Mouse (Mus musculus) kidney, adult 2 months (tissue): ENCODE results near the gene Nectin2.

Experiments used
- CTCF ChIP-seq: fragments of 200-500 bp; conservative IDR thresholded peaks from 2 replicates; pipeline ENCODE4 v1.5.1; 2011; ENCODE audit warnings: low read depth, mild to moderate bottlenecking, control low read depth, low read length, moderate library complexity, mixed read lengths; ENCODE audit not compliant: insufficient read depth, insufficient read length
- POLR2A ChIP-seq: fragments of 200-500 bp; IDR thresholded peaks from one replicate; pipeline ENCODE4 v1.6.1; 2011; ENCODE audit warnings: low read depth, low read length, control low read depth

GRCm38 (mm10) chr7:19771682-19772081 is 21.4 kb upstream of the Nectin2 start:
- TF ChIP-seq CTCF, result no peak
- TF ChIP-seq POLR2A, result no peak
